Mouse (Mus musculus): Measurements from ENCODE around the gene Nsfl1c.
"Not testable (repeated sequence)": the region's sequence is repeated elsewhere in the genome, so short reads cannot be mapped to it uniquely, and the experiment has no call there.

The Nsfl1c gene

GRCm38 (mm10) chr2:151494035-151494803, at the start of gene Nsfl1c:
Nsfl1c (plus strand) TSS chr2:151494182.
- DNase-seq (ENCODE audit: low spot score), result peak; percentile 89

GRCm38 (mm10) chr2:151476053-151476452, 17.9 kb upstream of the Nsfl1c start, which contains the start of gene 4921509C19Rik:
4921509C19Rik (minus strand) TSS chr2:151476153.
- DNase-seq (ENCODE audit: low spot score), result not testable (repeated sequence)

- DNase-seq (ENCODE audit: low spot score), result no peak
Measured at GRCm38 (mm10) chr2:151486496-151486895, 7.5 kb upstream of the Nsfl1c start.

GRCm38 (mm10) chr2:151498358-151498757, 4.4 kb downstream of the Nsfl1c start:
- DNase-seq (ENCODE audit: low spot score), result no peak

- no peak for DNase-seq (ENCODE audit: low spot score)
Measured at GRCm38 (mm10) chr2:151500442-151501007, 6.5 kb downstream of the Nsfl1c start.

- DNase-seq (ENCODE audit: low spot score), result no peak
Measured at GRCm38 (mm10) chr2:151504226-151504625, 10.2 kb downstream of the Nsfl1c start.

- no peak for DNase-seq (ENCODE audit: low spot score)
Measured at GRCm38 (mm10) chr2:151512199-151512598, 18.2 kb downstream of the Nsfl1c start.

GRCm38 (mm10) chr2:151513525-151514285, 19.7 kb downstream of the Nsfl1c start:
- DNase-seq (ENCODE audit: low spot score), result no peak

GRCm38 (mm10) chr2:151519000-151519399, 25.0 kb downstream of the Nsfl1c start:
- no peak for DNase-seq (ENCODE audit: low spot score)

- no peak for DNase-seq (ENCODE audit: low spot score)
Measured at GRCm38 (mm10) chr2:151524324-151525041, 30.5 kb downstream of the Nsfl1c start.

GRCm38 (mm10) chr2:151525520-151525919, 31.5 kb downstream of the Nsfl1c start:
- DNase-seq (ENCODE audit: low spot score), result no peak

GRCm38 (mm10) chr2:151528066-151528465, 34.1 kb downstream of the Nsfl1c start:
- no peak for DNase-seq (ENCODE audit: low spot score)

- DNase-seq (ENCODE audit: low spot score), result no peak
Measured at GRCm38 (mm10) chr2:151529169-151529568, 35.2 kb downstream of the Nsfl1c start.

GRCm38 (mm10) chr2:151530378-151531230, 36.6 kb downstream of the Nsfl1c start:
- no peak for DNase-seq (ENCODE audit: low spot score)

- no peak for DNase-seq (ENCODE audit: low spot score)
Measured at GRCm38 (mm10) chr2:151533632-151534031, 39.6 kb downstream of the Nsfl1c start.

GRCm38 (mm10) chr2:151535961-151536617, 42.1 kb downstream of the Nsfl1c start:
- DNase-seq (ENCODE audit: low spot score), result no peak

- no peak for DNase-seq (ENCODE audit: low spot score)
Measured at GRCm38 (mm10) chr2:151536618-151536974, 42.6 kb downstream of the Nsfl1c start.

GRCm38 (mm10) chr2:151538646-151539045, 44.7 kb downstream of the Nsfl1c start:
- DNase-seq (ENCODE audit: low spot score), result no peak

GRCm38 (mm10) chr2:151542323-151543062, 48.5 kb downstream of the Nsfl1c start, which contains the start of gene Fkbp1a:
Fkbp1a (plus strand) TSS chr2:151542483.
- peak; percentile 76 for DNase-seq (ENCODE audit: low spot score)

All from spleen, adult 12 weeks (tissue).